Mouse (Mus musculus) left cerebral cortex, postnatal 14 days (tissue): ENCODE measurements at regions not wholly inside any gene's neighbourhood (a gene's known extent, or its start where the extent isn't known, plus 50 kb on each side); places are given as distances from the start of the nearest gene placed in this dataset.
"Not testable (repeated sequence)": the region's sequence is repeated elsewhere in the genome, so short reads cannot be mapped to it uniquely, and the experiment has no call there.

Experiments used
- DNase-seq, 2 experiments: peaks; one replicate each; pipeline ENCODE4 v3.0.0; 2021 to 2022; ENCODE audit warnings: low spot score in 2 of 2, mixed read lengths in 1 of 2
- intact Hi-C: fragments of 180-260 bp; cut with DNase I; formaldehyde crosslinking; loops from one replicate; pipeline ENCODE4 v1.15.1; 2025

DNA sequence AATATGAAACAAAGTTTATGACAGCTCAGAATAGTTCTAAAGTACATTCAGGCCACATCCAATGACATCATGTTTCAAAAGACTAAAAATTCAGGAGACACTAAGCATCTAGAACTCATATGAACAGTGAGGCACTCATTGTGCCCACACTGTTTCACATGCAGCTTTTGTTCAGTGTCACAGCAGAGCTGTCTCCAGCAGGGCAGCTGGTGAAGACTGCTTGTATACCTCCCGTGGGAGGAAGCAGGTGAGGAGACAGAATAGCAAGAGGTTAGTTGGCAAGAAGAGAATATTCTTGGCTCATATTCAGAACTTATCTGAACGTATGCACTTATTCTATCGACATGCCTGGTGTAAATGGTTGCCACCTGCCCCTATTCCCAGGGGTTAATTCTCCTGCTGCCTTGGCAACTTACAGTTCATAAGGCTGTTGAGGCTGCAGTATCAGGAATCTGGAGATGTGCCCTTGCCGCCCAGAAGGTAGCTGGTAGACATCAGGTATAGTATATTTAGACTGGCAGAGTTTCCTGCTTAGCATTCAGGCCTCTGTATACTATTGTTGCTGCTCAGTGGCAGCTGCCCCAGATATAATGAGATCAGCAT, 1109.0 kb downstream of the Lrfn5 start:
- DNase-seq = peak in 1 of 2 experiments; percentile 0

DNA sequence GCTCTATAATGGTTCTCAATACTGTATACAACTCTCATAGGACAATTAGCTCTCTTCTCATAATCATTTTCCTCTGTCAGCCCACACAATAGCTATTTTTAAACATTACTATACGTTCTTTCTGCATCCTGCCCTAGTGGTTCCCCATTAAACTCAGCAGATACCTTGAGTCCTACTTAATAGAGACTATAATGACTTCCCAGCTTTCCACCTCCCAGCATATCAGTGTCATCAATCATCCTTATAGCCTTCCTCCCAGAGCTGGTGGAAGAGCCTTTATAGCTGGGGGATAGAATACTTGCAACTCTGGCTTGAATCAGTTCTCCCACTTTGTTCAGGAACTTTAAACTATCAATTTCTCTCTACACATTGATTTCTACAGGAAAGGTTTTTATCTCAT, 1141.7 kb downstream of the Lrfn5 start:
- DNase-seq = no peak
- intact Hi-C loops = no loop called here

More for the DNA sequence above, 1109.0 kb downstream of the Lrfn5 start:
- intact Hi-C loops = no loop called here

- intact Hi-C loops, DNase-seq: not testable (repeated sequence)
These were observed 1184.2 kb downstream of the Lrfn5 start for GRCm38 (mm10) chr12:62707198-62707597.
